Mouse (Mus musculus): ENCODE data around the gene Rab42.
"Not testable (repeated sequence)": the region's sequence is repeated elsewhere in the genome, so short reads cannot be mapped to it uniquely, and the experiment has no call there.

The Rab42 gene

GRCm38 (mm10) chr4:132311209-132311608 is 8.0 kb upstream of the Rab42 start:
- no peak for DNase-seq

- peak; percentile 39 to 58 for DNase-seq
Measured at GRCm38 (mm10) chr4:132309849-132310472, 6.8 kb upstream of the Rab42 start.

GRCm38 (mm10) chr4:132309140-132309848 is 6.1 kb upstream of the Rab42 start:
- no peak for DNase-seq

GRCm38 (mm10) chr4:132308437-132309139 is 5.4 kb upstream of the Rab42 start:
- DNase-seq = peak; percentile 90 to 94

- DNase-seq = no peak
Measured at GRCm38 (mm10) chr4:132306004-132306403, 2.8 kb upstream of the Rab42 start.

GRCm38 (mm10) chr4:132305276-132305675 is 2.1 kb upstream of the Rab42 start:
- no peak for DNase-seq

GRCm38 (mm10) chr4:132303484-132303883 is 299 bp upstream of the Rab42 start:
- not testable (repeated sequence) for DNase-seq

- DNase-seq = no peak
Measured at GRCm38 (mm10) chr4:132301965-132302938, 933 bp downstream of the Rab42 start.

- no peak for DNase-seq
Measured at GRCm38 (mm10) chr4:132301486-132301885, 1.7 kb downstream of the Rab42 start.

- no peak for DNase-seq
Measured at GRCm38 (mm10) chr4:132299849-132300248, 3.3 kb downstream of the Rab42 start.

- no peak for DNase-seq
Measured at GRCm38 (mm10) chr4:132295696-132296390, 7.3 kb downstream of the Rab42 start.

GRCm38 (mm10) chr4:132293682-132294240 is 9.4 kb downstream of the Rab42 start:
- no peak for DNase-seq

GRCm38 (mm10) chr4:132292988-132293387 is 10.2 kb downstream of the Rab42 start:
- peak; percentile 80 to 81 for DNase-seq

- no peak for DNase-seq
Measured at GRCm38 (mm10) chr4:132291624-132292335, 11.4 kb downstream of the Rab42 start.

- DNase-seq = no peak
Measured at GRCm38 (mm10) chr4:132291056-132291455, 12.1 kb downstream of the Rab42 start.

GRCm38 (mm10) chr4:132288840-132289239 is 14.3 kb downstream of the Rab42 start:
- not testable (repeated sequence) for DNase-seq

- DNase-seq = no peak
Measured at GRCm38 (mm10) chr4:132275949-132276348, 27.2 kb downstream of the Rab42 start.

GRCm38 (mm10) chr4:132274156-132274862 is 28.9 kb downstream of the Rab42 start, which contains the start of gene Taf12:
Gene Taf12, plus strand, starts transcription at chr4:132274375.
- DNase-seq = peak; percentile 93 to 95

GRCm38 (mm10) chr4:132273166-132273565 is 30.0 kb downstream of the Rab42 start:
- peak in 1 of 2 experiments; percentile 26 for DNase-seq
